Mouse (Mus musculus): ENCODE measurements around the gene Ring1. TPM values are rescaled to one million over a fixed set of nuclear protein-coding genes. Genes with fewer than 3 reads are reported as not detected.
"Not testable (repeated sequence)": the region's sequence is repeated elsewhere in the genome, so short reads cannot be mapped to it uniquely, and the experiment has no call there.

The Ring1 gene
- polyA plus RNA-seq, 1 experiment from 2014 or later, result 18.9 TPM

- Histone ChIP-seq H3K4me2 (no peak overlapping the region), H3K27ac (no peak overlapping the region), H3K4me3 (no peak overlapping the region), H3K9me3 (no peaks in the 10 kb centered on the region), H3K36me3 (no peaks in the 10 kb centered on the region), H3K27me3 (peaks cover 16% of the 10 kb centered on the region), H3K9ac (no peak overlapping the region), H3K4me1 (no peaks in the 10 kb centered on the region)
- WGBS, result 26% methylated on average over 2 of the region's 2 CpGs
- no peak for ATAC-seq (ENCODE audit: insufficient number of reproducible peaks, low FRiP score, low TSS enrichment, low read depth)
Observed at GRCm38 (mm10) chr17:34006570-34006969, 17.9 kb downstream of the Ring1 start.

- Histone ChIP-seq H3K4me2 (no peak overlapping the region), H3K36me3 (no peaks in the 10 kb centered on the region), H3K4me3 (no peak overlapping the region), H3K4me1 (peaks cover 14% of the 10 kb centered on the region), H3K27ac (no peak overlapping the region), H3K9ac (no peak overlapping the region), H3K27me3 (peaks cover 47% of the 10 kb centered on the region), H3K9me3 (no peaks in the 10 kb centered on the region)
- no peak for ATAC-seq (ENCODE audit: insufficient number of reproducible peaks, low FRiP score, low TSS enrichment, low read depth)
- WGBS, result 4% methylated on average over 5 of the region's 5 CpGs
Observed at GRCm38 (mm10) chr17:34003426-34003825, 21.1 kb downstream of the Ring1 start.

- H3K4me1 ChIP-seq, result peaks cover 14% of the 10 kb centered on the region
- not testable (repeated sequence) for H3K27ac ChIP-seq; H3K4me2 ChIP-seq; H3K9me3 ChIP-seq; H3K9ac ChIP-seq; H3K36me3 ChIP-seq; ATAC-seq (ENCODE audit: insufficient number of reproducible peaks, low FRiP score, low TSS enrichment, low read depth); H3K4me3 ChIP-seq
- 56% methylated on average over 2 of the region's 2 CpGs for WGBS
- peaks cover 62% of the 10 kb centered on the region for H3K27me3 ChIP-seq
Observed at GRCm38 (mm10) chr17:34000796-34001195, 23.7 kb downstream of the Ring1 start.

GRCm38 (mm10) chr17:34000150-34000537 lies 24.3 kb downstream of the Ring1 start, which contains the start of gene H2-K1:
TSS of gene H2-K1 (minus strand) at chr17:34000347.
- Histone ChIP-seq H3K9ac (peak within 1 kb of the TSS; percentile 42; the same call in 1 of the 2 replicates), H3K4me2 (peak within 1 kb of the TSS; percentile 96), H3K9me3 (no peaks in the 10 kb centered on the region), H3K4me3 (peak within 1 kb of the TSS; percentile 52), H3K27ac (no peak within 1 kb of the TSS), H3K36me3 (no peaks in the 10 kb centered on the region), H3K27me3 (peaks cover 59% of the 10 kb centered on the region), H3K4me1 (peaks cover 14% of the 10 kb centered on the region)
- WGBS, result 2% methylated on average over 22 of the region's 30 CpGs
- ATAC-seq (ENCODE audit: insufficient number of reproducible peaks, low FRiP score, low TSS enrichment, low read depth), result peak; percentile 71; the same call in 1 of the 2 replicates

- whole genome bisulfite sequencing, result 2% methylated on average over 80 of the region's 87 CpGs
- H3K4me3 ChIP-seq, result peak overlapping the region; percentile 52
- peaks cover 59% of the 10 kb centered on the region for H3K27me3 ChIP-seq
- peaks cover 14% of the 10 kb centered on the region for H3K4me1 ChIP-seq
- peak overlapping the region; percentile 42; the same call in 1 of the 2 replicates for H3K9ac ChIP-seq
- no peak for ATAC-seq (ENCODE audit: insufficient number of reproducible peaks, low FRiP score, low TSS enrichment, low read depth)
- H3K27ac ChIP-seq, result no peak overlapping the region
- H3K9me3 ChIP-seq, result no peaks in the 10 kb centered on the region
- peak overlapping the region; percentile 96 for H3K4me2 ChIP-seq
- H3K36me3 ChIP-seq, result no peaks in the 10 kb centered on the region
Observed at GRCm38 (mm10) chr17:33999341-34000149, 24.9 kb downstream of the Ring1 start.

GRCm38 (mm10) chr17:33998697-33999096 lies 25.8 kb downstream of the Ring1 start:
- H3K9me3 ChIP-seq, result not testable (repeated sequence)

GRCm38 (mm10) chr17:33997025-33997424 lies 27.5 kb downstream of the Ring1 start:
- H3K36me3 ChIP-seq; H3K4me2 ChIP-seq; H3K9ac ChIP-seq; H3K27ac ChIP-seq; H3K4me3 ChIP-seq; ATAC-seq (ENCODE audit: insufficient number of reproducible peaks, low FRiP score, low TSS enrichment, low read depth); H3K9me3 ChIP-seq: not testable (repeated sequence)
- peaks cover 54% of the 10 kb centered on the region for H3K27me3 ChIP-seq
- peaks cover 14% of the 10 kb centered on the region for H3K4me1 ChIP-seq
- WGBS, result 90% methylated on average over 2 of the region's 2 CpGs

More at GRCm38 (mm10) chr17:33998697-33999096, 25.8 kb downstream of the Ring1 start:
- H3K4me2 ChIP-seq; H3K36me3 ChIP-seq; H3K4me3 ChIP-seq; ATAC-seq (ENCODE audit: insufficient number of reproducible peaks, low FRiP score, low TSS enrichment, low read depth); H3K9ac ChIP-seq; H3K27ac ChIP-seq: not testable (repeated sequence)
- peaks cover 59% of the 10 kb centered on the region for H3K27me3 ChIP-seq
- 47% methylated on average over 5 of the region's 5 CpGs for WGBS
- H3K4me1 ChIP-seq, result peaks cover 14% of the 10 kb centered on the region

- H3K27me3 ChIP-seq, result peaks cover 40% of the 10 kb centered on the region
- no peaks in the 10 kb centered on the region for H3K36me3 ChIP-seq
- H3K9me3 ChIP-seq, result no peaks in the 10 kb centered on the region
- H3K27ac ChIP-seq, result no peak overlapping the region
- no peak overlapping the region for H3K4me3 ChIP-seq
- H3K4me1 ChIP-seq, result peaks cover 14% of the 10 kb centered on the region
- no peak for ATAC-seq (ENCODE audit: insufficient number of reproducible peaks, low FRiP score, low TSS enrichment, low read depth)
- H3K4me2 ChIP-seq, result no peak overlapping the region
- H3K9ac ChIP-seq, result no peak overlapping the region
- WGBS, result 21% methylated on average over 3 of the region's 3 CpGs
Observed at GRCm38 (mm10) chr17:33995651-33996050, 28.8 kb downstream of the Ring1 start.

GRCm38 (mm10) chr17:33994959-33995358 lies 29.5 kb downstream of the Ring1 start:
- ATAC-seq (ENCODE audit: insufficient number of reproducible peaks, low FRiP score, low TSS enrichment, low read depth), result no peak
- H3K4me2 ChIP-seq, result no peak overlapping the region
- no peaks in the 10 kb centered on the region for H3K36me3 ChIP-seq
- H3K4me1 ChIP-seq, result peaks cover 9% of the 10 kb centered on the region
- H3K27me3 ChIP-seq, result peaks cover 33% of the 10 kb centered on the region
- WGBS, result 88% methylated on average over 8 of the region's 8 CpGs
- H3K27ac ChIP-seq, result no peak overlapping the region
- H3K9ac ChIP-seq, result no peak overlapping the region
- no peak overlapping the region for H3K4me3 ChIP-seq
- no peaks in the 10 kb centered on the region for H3K9me3 ChIP-seq

GRCm38 (mm10) chr17:33991788-33992664 lies 32.5 kb downstream of the Ring1 start:
- Histone ChIP-seq H3K4me1 (no peaks in the 10 kb centered on the region), H3K9me3 (no peaks in the 10 kb centered on the region), H3K4me3 (no peak overlapping the region), H3K36me3 (no peaks in the 10 kb centered on the region), H3K27me3 (peaks cover 6% of the 10 kb centered on the region), H3K27ac (no peak overlapping the region), H3K4me2 (no peak overlapping the region), H3K9ac (no peak overlapping the region)
- ATAC-seq (ENCODE audit: insufficient number of reproducible peaks, low FRiP score, low TSS enrichment, low read depth), result no peak
- WGBS, result 30% methylated on average over 10 of the region's 10 CpGs

GRCm38 (mm10) chr17:33982136-33982535 lies 42.3 kb downstream of the Ring1 start:
- not testable (repeated sequence) for H3K9me3 ChIP-seq; H3K9ac ChIP-seq; ATAC-seq (ENCODE audit: insufficient number of reproducible peaks, low FRiP score, low TSS enrichment, low read depth); H3K27ac ChIP-seq; H3K36me3 ChIP-seq
- peaks cover 37% of the 10 kb centered on the region for H3K27me3 ChIP-seq
- peaks cover 24% of the 10 kb centered on the region for H3K4me1 ChIP-seq
- 9% methylated on average over 8 of the region's 8 CpGs for WGBS
- peak overlapping the region; percentile 52; the same call in 1 of the 2 replicates for H3K4me3 ChIP-seq
- peak overlapping the region; percentile 67; the same call in 1 of the 2 replicates for H3K4me2 ChIP-seq

All from limb, embryonic 15.5 days (tissue).